ENCODE assay signal across 20 mouse cellular contexts in genomic region chr19:57352337-57352935, GRCm38 (mm10). TPM values are rescaled to one million over a fixed set of nuclear protein-coding genes. Genes with fewer than 3 reads are reported as not detected.
A peak's percentile ranks its signal among the peaks of the same experiment; 100 is the strongest.
DNase-seq lines count a peak whose midpoint lies in the region; ATAC-seq and TF ChIP-seq lines count a peak whose summit lies in the region.
"Had no signal": no experiment of that assay in that cellular context is flagged by ENCODE, and none has a peak within 500 bp of the region (broad histone marks: within the 10 kb centered on the region; RNA-seq: fewer than 3 reads in every experiment).

No protein-coding gene starts in this region.

- H3K27ac ChIP-seq in layer of hippocampus, adult 2 months = no peak overlapping the region
- H3K27ac ChIP-seq in embryonic facial prominence, embryonic 14.5 days (replicated peaks; ENCODE audit: low read depth, low read length) = peak overlapping the region; percentile 52
- H3K27ac ChIP-seq in midbrain, embryonic 15.5 days = no peak overlapping the region
- H3K27ac ChIP-seq: gastrocnemius, adult 2 months; hindbrain, embryonic 14.5 days; liver, embryonic 15.5 days had no signal

- no peaks in the 10 kb centered on the region for H3K27me3 ChIP-seq in embryonic facial prominence, embryonic 14.5 days (replicated peaks; ENCODE audit: control insufficient read depth, insufficient read depth, low read length)
- H3K27me3 ChIP-seq in midbrain, embryonic 15.5 days (replicated peaks) = no peaks in the 10 kb centered on the region
- H3K27me3 ChIP-seq: CH12.LX; liver, embryonic 15.5 days; Patski had no signal

- H3K4me3 ChIP-seq in layer of hippocampus, adult 2 months = no peak overlapping the region
- H3K4me3 ChIP-seq in embryonic facial prominence, embryonic 14.5 days (ENCODE audit: low read depth, low read length) = no peak overlapping the region
- no peak overlapping the region for H3K4me3 ChIP-seq in midbrain, embryonic 15.5 days
- H3K4me3 ChIP-seq: gastrocnemius, adult 2 months; liver, embryonic 15.5 days had no signal

- no peaks in the 10 kb centered on the region for H3K36me3 ChIP-seq in embryonic facial prominence, embryonic 14.5 days (ENCODE audit: control insufficient read depth, insufficient read depth, low read length)
- H3K36me3 ChIP-seq in midbrain, embryonic 15.5 days (replicated peaks) = no peaks in the 10 kb centered on the region
- H3K36me3 ChIP-seq: liver, embryonic 15.5 days had no signal

- DNase-seq in layer of hippocampus, adult 2 months (ENCODE audit: low spot score in 2 of 2) = peak in 1 of 2 experiments; percentile 38
- no peak for DNase-seq in layer of hippocampus, postnatal 10 days (ENCODE audit: low spot score in 2 of 2)
- peak; percentile 26 for DNase-seq in ZHBTc4 (ENCODE audit: low read depth, low spot score)
- DNase-seq in embryonic facial prominence, embryonic 14.5 days (ENCODE audit: low spot score) = peak; percentile 79
- peak; percentile 42 for DNase-seq in right cerebral cortex, postnatal 25 days
- DNase-seq in spleen, adult 18-20 months = no peak
- DNase-seq: adrenal gland, adult 8-10 months; cerebellum, postnatal 25 days; gastrocnemius, adult 2 months; heart, adult 18-20 months; heart, postnatal 10 days; kidney, adult 2 months; kidney, postnatal 36 days; lung, postnatal 36 days; midbrain, embryonic 14.5 days had no signal

- ATAC-seq in embryonic facial prominence, embryonic 14.5 days (ENCODE audit: low read depth) = peak; percentile 45
- no peak for ATAC-seq in midbrain, embryonic 15.5 days (replicated peaks)
- ATAC-seq: Patski had no signal

- no peaks in the 10 kb centered on the region for H3K9me3 ChIP-seq in embryonic facial prominence, embryonic 14.5 days (ENCODE audit: control insufficient read depth, low read length)
- H3K9me3 ChIP-seq in midbrain, embryonic 15.5 days = no peaks in the 10 kb centered on the region

- no peak overlapping the region for H3K9ac ChIP-seq in embryonic facial prominence, embryonic 14.5 days (ENCODE audit: low read depth, low read length)
- H3K9ac ChIP-seq in midbrain, embryonic 15.5 days = no peak overlapping the region
- H3K9ac ChIP-seq: hindbrain, embryonic 14.5 days; liver, embryonic 15.5 days had no signal

- peak; percentile 26; the same call in 1 of the 2 replicates for TF ChIP-seq CTCF in layer of hippocampus, adult 2 months (conservative IDR thresholded peaks at IDR 0.05)

- WGBS in embryonic facial prominence, embryonic 14.5 days = 41% methylated on average over 12 of the region's 12 CpGs
- 88% methylated on average over 12 of the region's 12 CpGs for WGBS in midbrain, embryonic 15.5 days

- no peak overlapping the region for H3K4me2 ChIP-seq in embryonic facial prominence, embryonic 14.5 days (ENCODE audit: low read depth, low read length)
- no peak overlapping the region for H3K4me2 ChIP-seq in midbrain, embryonic 15.5 days
- H3K4me2 ChIP-seq: hindbrain, embryonic 14.5 days; liver, embryonic 15.5 days had no signal

- peaks cover 25% of the 10 kb centered on the region; the same call in 1 of the 2 replicates for H3K4me1 ChIP-seq in embryonic facial prominence, embryonic 14.5 days (ENCODE audit: control insufficient read depth, insufficient read depth, low read length)
- no peaks in the 10 kb centered on the region for H3K4me1 ChIP-seq in midbrain, embryonic 15.5 days

RNA-seq across cellular contexts. Expression of gene Fam160b1, which starts 8.0 kb away (rescaled TPM):
- total RNA-seq in layer of hippocampus, adult 2 months (2021) = 10 to 100 TPM; 21.2 to 22.7 TPM
- 10 to 100 TPM; 21.5 to 23.1 TPM for total RNA-seq in layer of hippocampus, postnatal 10 days (2021)
- polyA plus RNA-seq in embryonic facial prominence, embryonic 14.5 days (2014; fragmentation: Nextera tagmentation; extraction: Ambion mirVana) = 18.4 and 20.0 TPM in 2 replicates
- 12.9 and 14.1 TPM in 2 replicates for polyA plus RNA-seq in midbrain, embryonic 15.5 days (2015; fragmentation: Nextera tagmentation; extraction: Ambion mirVana)

RNA-seq across cellular contexts. Expression of gene Ablim1, which starts 37.7 kb away (rescaled TPM):
- 10 to 100 TPM; 85.1 to 86.0 TPM for total RNA-seq in layer of hippocampus, adult 2 months (2021)
- total RNA-seq in layer of hippocampus, postnatal 10 days (2021) = 10 to 100 TPM; 81.9 to 87.6 TPM
- polyA plus RNA-seq in embryonic facial prominence, embryonic 14.5 days (2014; fragmentation: Nextera tagmentation; extraction: Ambion mirVana) = 48.5 and 49.3 TPM in 2 replicates
- 57.4 and 64.5 TPM in 2 replicates for polyA plus RNA-seq in midbrain, embryonic 15.5 days (2015; fragmentation: Nextera tagmentation; extraction: Ambion mirVana)

Comparison
In these comparisons a context has a peak if more than half of its experiments do, and no peak if none do; other contexts are left out.
1. DNase-seq: peak in ZHBTc4 (single experiment), embryonic facial prominence, embryonic 14.5 days (single experiment) and right cerebral cortex, postnatal 25 days (single experiment); none in layer of hippocampus, postnatal 10 days (0 of 2) and spleen, adult 18-20 months (0 of 2).